Mouse (Mus musculus): ENCODE measurements around the gene Gli2. TPM values are rescaled to one million over a fixed set of nuclear protein-coding genes. Genes with fewer than 3 reads are reported as not detected.

Gene Gli2
- total RNA-seq, 1 experiment = 9.8 TPM

GRCm38 (mm10) chr1:118952318-118952717 lies 101.1 kb downstream of the Gli2 start:
- H3K4me3 ChIP-seq (ENCODE audit: insufficient read depth in 1 of 2, low read depth in 1 of 2, low read length in 2 of 2, poor library complexity in 1 of 2, severe bottlenecking in 1 of 2) = no peak overlapping the region
- no peaks in the 10 kb centered on the region for H3K9me3 ChIP-seq (ENCODE audit: control insufficient read depth, insufficient read depth, low read depth, low read length)
- H3K9ac ChIP-seq (ENCODE audit: insufficient read depth, low read depth, low read length, poor library complexity, severe bottlenecking) = no peak overlapping the region
- no peaks in the 10 kb centered on the region for H3K4me1 ChIP-seq (ENCODE audit: control insufficient read depth in 2 of 2, insufficient read depth in 2 of 2, low read length in 2 of 2, poor library complexity in 1 of 2)
- no peak for DNase-seq (ENCODE audit: low read depth, low spot score)
- H3K27ac ChIP-seq (ENCODE audit: insufficient read depth, low read depth, low read length, poor library complexity, severe bottlenecking) = no peak overlapping the region
- TF ChIP-seq MAFK (IDR thresholded peaks at IDR 0.05; ENCODE audit: insufficient read depth, low read depth, low read length) (no peak), ZC3H11A (IDR thresholded peaks at IDR 0.05; ENCODE audit: borderline replicate concordance, low read depth, low read length) (no peak), CHD2 (IDR thresholded peaks at IDR 0.05; ENCODE audit: low read depth, low read length) (no peak), ZNF384 (IDR thresholded peaks at IDR 0.05; ENCODE audit: low read depth, low read length) (no peak), HCFC1 (IDR thresholded peaks at IDR 0.05; ENCODE audit: borderline replicate concordance, insufficient read depth, low read length) (no peak)
- peaks cover 11% of the 10 kb centered on the region; the same call in 1 of the 2 replicates for H3K36me3 ChIP-seq (ENCODE audit: control insufficient read depth, insufficient read depth, low read length, poor library complexity, severe bottlenecking)
- in situ Hi-C loops (cut with MboI; ENCODE audit: low sequenced_read_pairs in 2 of 2, unreplicated experiment in 2 of 2) = no loop called here

GRCm38 (mm10) chr1:118948407-118948806 lies 105.0 kb downstream of the Gli2 start:
- no peak overlapping the region for H3K27ac ChIP-seq (ENCODE audit: insufficient read depth, low read depth, low read length, poor library complexity, severe bottlenecking)
- no peak for DNase-seq (ENCODE audit: low read depth, low spot score)
- no peak overlapping the region for H3K9ac ChIP-seq (ENCODE audit: insufficient read depth, low read depth, low read length, poor library complexity, severe bottlenecking)
- in situ Hi-C loops (cut with MboI; ENCODE audit: low sequenced_read_pairs in 2 of 2, unreplicated experiment in 2 of 2) = no loop called here
- H3K36me3 ChIP-seq (ENCODE audit: control insufficient read depth, insufficient read depth, low read length, poor library complexity, severe bottlenecking) = peaks cover 15% of the 10 kb centered on the region; the same call in 1 of the 2 replicates
- no peak overlapping the region for H3K4me3 ChIP-seq (ENCODE audit: insufficient read depth in 1 of 2, low read depth in 1 of 2, low read length in 2 of 2, poor library complexity in 1 of 2, severe bottlenecking in 1 of 2)
- TF ChIP-seq ZNF384 (IDR thresholded peaks at IDR 0.05; ENCODE audit: low read depth, low read length) (no peak), ZC3H11A (IDR thresholded peaks at IDR 0.05; ENCODE audit: borderline replicate concordance, low read depth, low read length) (no peak), HCFC1 (IDR thresholded peaks at IDR 0.05; ENCODE audit: borderline replicate concordance, insufficient read depth, low read length) (no peak), CHD2 (IDR thresholded peaks at IDR 0.05; ENCODE audit: low read depth, low read length) (no peak), MAFK (IDR thresholded peaks at IDR 0.05; ENCODE audit: insufficient read depth, low read depth, low read length) (no peak)
- no peaks in the 10 kb centered on the region for H3K9me3 ChIP-seq (ENCODE audit: control insufficient read depth, insufficient read depth, low read depth, low read length)
- H3K4me1 ChIP-seq (ENCODE audit: control insufficient read depth in 2 of 2, insufficient read depth in 2 of 2, low read length in 2 of 2, poor library complexity in 1 of 2) = no peaks in the 10 kb centered on the region; a peak in 1 of 4 replicates

- Histone ChIP-seq H3K4me1 (ENCODE audit: control insufficient read depth in 2 of 2, insufficient read depth in 2 of 2, low read length in 2 of 2, poor library complexity in 1 of 2) (no peaks in the 10 kb centered on the region; a peak in 1 of 4 replicates), H3K4me3 (ENCODE audit: insufficient read depth in 1 of 2, low read depth in 1 of 2, low read length in 2 of 2, poor library complexity in 1 of 2, severe bottlenecking in 1 of 2) (no peak overlapping the region), H3K9ac (ENCODE audit: insufficient read depth, low read depth, low read length, poor library complexity, severe bottlenecking) (no peak overlapping the region), H3K27ac (ENCODE audit: insufficient read depth, low read depth, low read length, poor library complexity, severe bottlenecking) (no peak overlapping the region), H3K36me3 (ENCODE audit: control insufficient read depth, insufficient read depth, low read length, poor library complexity, severe bottlenecking) (peaks cover 15% of the 10 kb centered on the region; the same call in 1 of the 2 replicates), H3K9me3 (ENCODE audit: control insufficient read depth, insufficient read depth, low read depth, low read length) (no peaks in the 10 kb centered on the region)
- TF ChIP-seq ZC3H11A (IDR thresholded peaks at IDR 0.05; ENCODE audit: borderline replicate concordance, low read depth, low read length) (no peak), MAFK (IDR thresholded peaks at IDR 0.05; ENCODE audit: insufficient read depth, low read depth, low read length) (no peak), CHD2 (IDR thresholded peaks at IDR 0.05; ENCODE audit: low read depth, low read length) (no peak), ZNF384 (IDR thresholded peaks at IDR 0.05; ENCODE audit: low read depth, low read length) (no peak)
- in situ Hi-C loops (cut with MboI; ENCODE audit: low sequenced_read_pairs in 2 of 2, unreplicated experiment in 2 of 2) = no loop called here
- DNase-seq (ENCODE audit: low read depth, low spot score) = no peak
These were observed 106.2 kb downstream of the Gli2 start for GRCm38 (mm10) chr1:118947221-118947620.

- H3K4me3 ChIP-seq (ENCODE audit: insufficient read depth in 1 of 2, low read depth in 1 of 2, low read length in 2 of 2, poor library complexity in 1 of 2, severe bottlenecking in 1 of 2) = no peak overlapping the region
- H3K4me1 ChIP-seq (ENCODE audit: control insufficient read depth in 2 of 2, insufficient read depth in 2 of 2, low read length in 2 of 2, poor library complexity in 1 of 2) = peaks cover 0 to 4% of the 10 kb centered on the region in 2 experiments; a peak in 1 of 4 replicates
- no peak for DNase-seq (ENCODE audit: low read depth, low spot score)
- in situ Hi-C loops (cut with MboI; ENCODE audit: low sequenced_read_pairs in 2 of 2, unreplicated experiment in 2 of 2) = no loop called here
- H3K36me3 ChIP-seq (ENCODE audit: control insufficient read depth, insufficient read depth, low read length, poor library complexity, severe bottlenecking) = peaks cover 3% of the 10 kb centered on the region; the same call in 1 of the 2 replicates
- no peak overlapping the region for H3K27ac ChIP-seq (ENCODE audit: insufficient read depth, low read depth, low read length, poor library complexity, severe bottlenecking)
- TF ChIP-seq ZC3H11A (IDR thresholded peaks at IDR 0.05; ENCODE audit: borderline replicate concordance, low read depth, low read length) (no peak), MAFK (IDR thresholded peaks at IDR 0.05; ENCODE audit: insufficient read depth, low read depth, low read length) (no peak), CHD2 (IDR thresholded peaks at IDR 0.05; ENCODE audit: low read depth, low read length) (no peak), ZNF384 (IDR thresholded peaks at IDR 0.05; ENCODE audit: low read depth, low read length) (no peak), HCFC1 (IDR thresholded peaks at IDR 0.05; ENCODE audit: borderline replicate concordance, insufficient read depth, low read length) (no peak)
- no peaks in the 10 kb centered on the region for H3K9me3 ChIP-seq (ENCODE audit: control insufficient read depth, insufficient read depth, low read depth, low read length)
- H3K9ac ChIP-seq (ENCODE audit: insufficient read depth, low read depth, low read length, poor library complexity, severe bottlenecking) = no peak overlapping the region
These were observed 112.1 kb downstream of the Gli2 start for GRCm38 (mm10) chr1:118941336-118941735.

Measured in ES-E14 (cell line).